ENCODE assay signal across 7 mouse cellular contexts in genomic region chr4:139075041-139075711, GRCm38 (mm10). TPM values are rescaled to one million over a fixed set of nuclear protein-coding genes. Genes with fewer than 3 reads are reported as not detected.
A peak's percentile ranks its signal among the peaks of the same experiment; 100 is the strongest.
DNase-seq lines count a peak whose midpoint lies in the region; ATAC-seq and TF ChIP-seq lines count a peak whose summit lies in the region.

Htr6 (minus strand) TSS chr4:139075570.

- no peak within 1 kb of the TSS for H3K27ac ChIP-seq in lung, embryonic 15.5 days
- H3K27ac ChIP-seq in embryonic facial prominence, embryonic 14.5 days (replicated peaks; ENCODE audit: low read depth, low read length), result no peak within 1 kb of the TSS
- no peak within 1 kb of the TSS for H3K27ac ChIP-seq in hindbrain, postnatal 0 days
- no peak within 1 kb of the TSS for H3K27ac ChIP-seq in neural tube, embryonic 13.5 days (replicated peaks)

- H3K27me3 ChIP-seq in lung, embryonic 15.5 days, result peaks cover 66% of the 10 kb centered on the region
- H3K27me3 ChIP-seq in embryonic facial prominence, embryonic 14.5 days (replicated peaks; ENCODE audit: control insufficient read depth, insufficient read depth, low read length), result peaks cover 45% of the 10 kb centered on the region
- H3K27me3 ChIP-seq in hindbrain, postnatal 0 days (ENCODE audit: insufficient read depth, low read length), result peaks cover 29% of the 10 kb centered on the region
- peaks cover 79% of the 10 kb centered on the region for H3K27me3 ChIP-seq in neural tube, embryonic 13.5 days

- H3K4me2 ChIP-seq in lung, embryonic 15.5 days, result peak within 1 kb of the TSS; percentile 97
- H3K4me2 ChIP-seq in embryonic facial prominence, embryonic 14.5 days (ENCODE audit: low read depth, low read length), result peak within 1 kb of the TSS; percentile 92
- peak within 1 kb of the TSS; percentile 83 for H3K4me2 ChIP-seq in hindbrain, postnatal 0 days (ENCODE audit: low read depth, low read length)
- peak within 1 kb of the TSS; percentile 80 for H3K4me2 ChIP-seq in neural tube, embryonic 13.5 days

- peaks cover 16% of the 10 kb centered on the region for H3K4me1 ChIP-seq in lung, embryonic 15.5 days
- no peaks in the 10 kb centered on the region for H3K4me1 ChIP-seq in lung, adult 2 months (ENCODE audit: control insufficient read depth, insufficient read depth, low read length)
- H3K4me1 ChIP-seq in embryonic facial prominence, embryonic 14.5 days (ENCODE audit: control insufficient read depth, insufficient read depth, low read length), result no peaks in the 10 kb centered on the region
- no peaks in the 10 kb centered on the region; the same call in 1 of the 2 replicates for H3K4me1 ChIP-seq in hindbrain, postnatal 0 days (ENCODE audit: insufficient read depth, low read length)
- peaks cover 21% of the 10 kb centered on the region for H3K4me1 ChIP-seq in neural tube, embryonic 13.5 days (replicated peaks)

- TF ChIP-seq POLR2A in lung, adult 2 months (IDR thresholded peaks at IDR 0.05; ENCODE audit: borderline replicate concordance, extremely low read depth, low read depth, low read length), result no peak

- TF ChIP-seq CTCF in lung, adult 2 months (IDR thresholded peaks at IDR 0.05; ENCODE audit: insufficient read depth, low read length), result no peak
- no peak for TF ChIP-seq CTCF in hindbrain, postnatal 0 days (IDR thresholded peaks at IDR 0.05; ENCODE audit: low read depth)

- DNase-seq in lung, adult 2 months, result no peak
- DNase-seq in embryonic facial prominence, embryonic 14.5 days (ENCODE audit: low spot score), result no peak
- no peak for DNase-seq in hindbrain, postnatal 0 days (ENCODE audit: low spot score)
- DNase-seq in urinary bladder, postnatal 4 days (ENCODE audit: low spot score in 2 of 2), result no peak
- DNase-seq in Muller cell, postnatal 12 days (ENCODE audit: inconsistent ontology term), result no peak

- no peaks in the 10 kb centered on the region for H3K36me3 ChIP-seq in lung, embryonic 15.5 days
- no peaks in the 10 kb centered on the region for H3K36me3 ChIP-seq in embryonic facial prominence, embryonic 14.5 days (ENCODE audit: control insufficient read depth, insufficient read depth, low read length)
- H3K36me3 ChIP-seq in hindbrain, postnatal 0 days (ENCODE audit: insufficient read depth, low read length), result no peaks in the 10 kb centered on the region
- no peaks in the 10 kb centered on the region for H3K36me3 ChIP-seq in neural tube, embryonic 13.5 days

- no peaks in the 10 kb centered on the region for H3K9me3 ChIP-seq in lung, embryonic 15.5 days
- H3K9me3 ChIP-seq in embryonic facial prominence, embryonic 14.5 days (ENCODE audit: control insufficient read depth, low read length), result no peaks in the 10 kb centered on the region
- no peaks in the 10 kb centered on the region for H3K9me3 ChIP-seq in hindbrain, postnatal 0 days (ENCODE audit: low read length)
- no peaks in the 10 kb centered on the region for H3K9me3 ChIP-seq in neural tube, embryonic 13.5 days

- peak within 1 kb of the TSS; percentile 51 for H3K4me3 ChIP-seq in lung, embryonic 15.5 days
- no peak within 1 kb of the TSS for H3K4me3 ChIP-seq in lung, adult 2 months (replicated peaks; ENCODE audit: extremely low read depth, low read depth, low read length)
- peak within 1 kb of the TSS; percentile 59 for H3K4me3 ChIP-seq in embryonic facial prominence, embryonic 14.5 days (ENCODE audit: low read depth, low read length)
- H3K4me3 ChIP-seq in hindbrain, postnatal 0 days (ENCODE audit: low read length), result peak within 1 kb of the TSS; percentile 58
- H3K4me3 ChIP-seq in neural tube, embryonic 13.5 days, result peak within 1 kb of the TSS; percentile 54

- ATAC-seq in lung, embryonic 15.5 days (ENCODE audit: borderline replicate concordance, extremely low read depth, low FRiP score, low TSS enrichment), result peak; percentile 37; the same call in 1 of the 2 replicates
- ATAC-seq in embryonic facial prominence, embryonic 14.5 days (ENCODE audit: low read depth), result no peak
- peak; percentile 27; the same call in 1 of the 2 replicates for ATAC-seq in hindbrain, postnatal 0 days
- peak; percentile 61 for ATAC-seq in neural tube, embryonic 13.5 days (ENCODE audit: low read depth)

- 0 out of 2 replicates have a peak within 1 kb of the TSS, but pooled peaks have one; percentile 16 for H3K9ac ChIP-seq in lung, embryonic 15.5 days
- H3K9ac ChIP-seq in embryonic facial prominence, embryonic 14.5 days (ENCODE audit: low read depth, low read length), result peak within 1 kb of the TSS; percentile 63
- peak within 1 kb of the TSS; percentile 59 for H3K9ac ChIP-seq in hindbrain, postnatal 0 days (replicated peaks; ENCODE audit: low read length)
- H3K9ac ChIP-seq in neural tube, embryonic 13.5 days, result peak within 1 kb of the TSS; percentile 73

- WGBS in lung, embryonic 15.5 days, result under 1% methylated on average over 65 of the region's 77 CpGs
- WGBS in lung, adult 2 months, result 1% methylated on average over 73 of the region's 77 CpGs
- 0% methylated on average over 12 of the region's 77 CpGs for WGBS in embryonic facial prominence, embryonic 14.5 days
- 2% methylated on average over 69 of the region's 77 CpGs for WGBS in hindbrain, postnatal 0 days
- WGBS in neural tube, embryonic 13.5 days, result under 1% methylated on average over 45 of the region's 77 CpGs

RNA-seq across cellular contexts. Expression of gene Htr6, which starts in this region (rescaled TPM):
- not detected in 2 replicates for polyA plus RNA-seq in lung, embryonic 15.5 days (2015; fragmentation: Nextera tagmentation; extraction: Ambion mirVana)
- 0.19 and 0.22 TPM in 2 replicates for polyA plus RNA-seq in lung, adult 2 months (2012; rRNA removed)
- 0.17 TPM in 1 of 2 replicates, not detected in the other for polyA plus RNA-seq in embryonic facial prominence, embryonic 14.5 days (2014; fragmentation: Nextera tagmentation; extraction: Ambion mirVana)
- 2.0 and 4.3 TPM in 2 replicates for total RNA-seq in hindbrain, postnatal 0 days (2014; rRNA removed)
- 0.74 and 0.96 TPM in 2 replicates for polyA plus RNA-seq in hindbrain, postnatal 0 days (2015; fragmentation: Nextera tagmentation; extraction: Ambion mirVana)
- 0.45 and 0.60 TPM in 2 replicates for polyA plus RNA-seq in neural tube, embryonic 13.5 days (2015; fragmentation: Nextera tagmentation; extraction: Ambion mirVana)

Comparison
In these comparisons a context has a peak if more than half of its experiments do, and no peak if none do; other contexts are left out.
1. Peak in ATAC-seq, H3K4me3 ChIP-seq, H3K9ac ChIP-seq and H3K4me2 ChIP-seq in lung, embryonic 15.5 days; RNA of the gene not detected or under 1 TPM.
2. Peak in ATAC-seq, H3K4me3 ChIP-seq, H3K9ac ChIP-seq and H3K4me2 ChIP-seq in neural tube, embryonic 13.5 days; RNA of the gene not detected or under 1 TPM.
3. H3K9ac ChIP-seq: peak in every context shown above with its lines; median percentile 73 in neural tube, embryonic 13.5 days; 63 in embryonic facial prominence, embryonic 14.5 days; 59 in hindbrain, postnatal 0 days; 16 in lung, embryonic 15.5 days.